Mouse (Mus musculus): Measurements from ENCODE around the gene Slc7a1. TPM values are rescaled to one million over a fixed set of nuclear protein-coding genes. Genes with fewer than 3 reads are reported as not detected.

Gene Slc7a1
- polyA plus RNA-seq, 2 experiments: 8.1 to 22.5 TPM

- Histone ChIP-seq H3K36me3 (ENCODE audit: control insufficient read depth, insufficient read depth, low read length) (no peaks in the 10 kb centered on the region), H3K4me2 (replicated peaks; ENCODE audit: low read depth, low read length, severe bottlenecking) (no peak overlapping the region), H3K4me3 (replicated peaks; ENCODE audit: low read length) (no peak overlapping the region), H3K27ac (replicated peaks; ENCODE audit: low read depth, low read length) (no peak overlapping the region), H3K9ac (ENCODE audit: low read depth, low read length, severe bottlenecking) (no peak overlapping the region), H3K27me3 (ENCODE audit: control insufficient read depth, insufficient read depth, low read length) (no peaks in the 10 kb centered on the region), H3K9me3 (ENCODE audit: control insufficient read depth, low read length) (no peaks in the 10 kb centered on the region), H3K4me1 (ENCODE audit: control insufficient read depth, insufficient read depth, low read length) (no peaks in the 10 kb centered on the region)
- ATAC-seq (ENCODE audit: low FRiP score, low read depth) (no peak), DNase-seq (ENCODE audit: low spot score) (no peak)
- TF ChIP-seq POLR2A (IDR thresholded peaks at IDR 0.05; ENCODE audit: borderline replicate concordance, extremely low read depth, insufficient read depth, insufficient read length): no peak
- 70% methylated on average over 10 of the region's 10 CpGs for WGBS
Measured at GRCm38 (mm10) chr5:148416461-148416860, 16.8 kb upstream of the Slc7a1 start.

GRCm38 (mm10) chr5:148414233-148414632, 14.5 kb upstream of the Slc7a1 start:
- H3K27ac ChIP-seq (replicated peaks; ENCODE audit: low read depth, low read length): no peak overlapping the region
- no peak for DNase-seq (ENCODE audit: low spot score)
- WGBS: 59% methylated on average over 7 of the region's 7 CpGs

GRCm38 (mm10) chr5:148412504-148412903, 12.8 kb upstream of the Slc7a1 start:
- Histone ChIP-seq H3K4me2 (replicated peaks; ENCODE audit: low read depth, low read length, severe bottlenecking) (no peak overlapping the region), H3K27me3 (ENCODE audit: control insufficient read depth, insufficient read depth, low read length) (no peaks in the 10 kb centered on the region), H3K9me3 (ENCODE audit: control insufficient read depth, low read length) (no peaks in the 10 kb centered on the region), H3K4me3 (replicated peaks; ENCODE audit: low read length) (no peak overlapping the region), H3K9ac (ENCODE audit: low read depth, low read length, severe bottlenecking) (no peak overlapping the region), H3K27ac (replicated peaks; ENCODE audit: low read depth, low read length) (no peak overlapping the region), H3K36me3 (ENCODE audit: control insufficient read depth, insufficient read depth, low read length) (no peaks in the 10 kb centered on the region), H3K4me1 (ENCODE audit: control insufficient read depth, insufficient read depth, low read length) (no peaks in the 10 kb centered on the region)
- no peak for DNase-seq (ENCODE audit: low spot score)
- WGBS: 96% methylated on average over 4 of the region's 4 CpGs
- no peak for ATAC-seq (ENCODE audit: low FRiP score, low read depth)
- TF ChIP-seq POLR2A (IDR thresholded peaks at IDR 0.05; ENCODE audit: borderline replicate concordance, extremely low read depth, insufficient read depth, insufficient read length): no peak

More at GRCm38 (mm10) chr5:148414233-148414632, 14.5 kb upstream of the Slc7a1 start:
- Histone ChIP-seq H3K27me3 (ENCODE audit: control insufficient read depth, insufficient read depth, low read length) (no peaks in the 10 kb centered on the region), H3K9me3 (ENCODE audit: control insufficient read depth, low read length) (no peaks in the 10 kb centered on the region), H3K36me3 (ENCODE audit: control insufficient read depth, insufficient read depth, low read length) (no peaks in the 10 kb centered on the region), H3K4me2 (replicated peaks; ENCODE audit: low read depth, low read length, severe bottlenecking) (no peak overlapping the region), H3K4me3 (replicated peaks; ENCODE audit: low read length) (no peak overlapping the region), H3K9ac (ENCODE audit: low read depth, low read length, severe bottlenecking) (no peak overlapping the region), H3K4me1 (ENCODE audit: control insufficient read depth, insufficient read depth, low read length) (no peaks in the 10 kb centered on the region)
- no peak for TF ChIP-seq POLR2A (IDR thresholded peaks at IDR 0.05; ENCODE audit: borderline replicate concordance, extremely low read depth, insufficient read depth, insufficient read length)
- no peak for ATAC-seq (ENCODE audit: low FRiP score, low read depth)

GRCm38 (mm10) chr5:148409465-148409864, 9.8 kb upstream of the Slc7a1 start:
- no peaks in the 10 kb centered on the region for H3K27me3 ChIP-seq (ENCODE audit: control insufficient read depth, insufficient read depth, low read length)
- no peak overlapping the region for H3K4me3 ChIP-seq (replicated peaks; ENCODE audit: low read length)
- no peak overlapping the region for H3K9ac ChIP-seq (ENCODE audit: low read depth, low read length, severe bottlenecking)
- no peaks in the 10 kb centered on the region for H3K4me1 ChIP-seq (ENCODE audit: control insufficient read depth, insufficient read depth, low read length)
- ATAC-seq (ENCODE audit: low FRiP score, low read depth) (no peak), DNase-seq (ENCODE audit: low spot score) (no peak)
- TF ChIP-seq POLR2A (IDR thresholded peaks at IDR 0.05; ENCODE audit: borderline replicate concordance, extremely low read depth, insufficient read depth, insufficient read length): no peak
- H3K27ac ChIP-seq (replicated peaks; ENCODE audit: low read depth, low read length): no peak overlapping the region
- H3K4me2 ChIP-seq (replicated peaks; ENCODE audit: low read depth, low read length, severe bottlenecking): no peak overlapping the region
- WGBS: 88% methylated on average over 8 of the region's 8 CpGs
- no peaks in the 10 kb centered on the region for H3K9me3 ChIP-seq (ENCODE audit: control insufficient read depth, low read length)
- H3K36me3 ChIP-seq (ENCODE audit: control insufficient read depth, insufficient read depth, low read length): no peaks in the 10 kb centered on the region

- no peaks in the 10 kb centered on the region for H3K36me3 ChIP-seq (ENCODE audit: control insufficient read depth, insufficient read depth, low read length)
- no peak overlapping the region for H3K9ac ChIP-seq (ENCODE audit: low read depth, low read length, severe bottlenecking)
- 92% methylated on average over 2 of the region's 2 CpGs for WGBS
- no peaks in the 10 kb centered on the region for H3K9me3 ChIP-seq (ENCODE audit: control insufficient read depth, low read length)
- no peak for DNase-seq (ENCODE audit: low spot score)
- no peak overlapping the region for H3K27ac ChIP-seq (replicated peaks; ENCODE audit: low read depth, low read length)
- no peak for ATAC-seq (ENCODE audit: low FRiP score, low read depth)
- H3K4me3 ChIP-seq (replicated peaks; ENCODE audit: low read length): no peak overlapping the region
- H3K27me3 ChIP-seq (ENCODE audit: control insufficient read depth, insufficient read depth, low read length): no peaks in the 10 kb centered on the region
- H3K4me2 ChIP-seq (replicated peaks; ENCODE audit: low read depth, low read length, severe bottlenecking): no peak overlapping the region
- TF ChIP-seq POLR2A (IDR thresholded peaks at IDR 0.05; ENCODE audit: borderline replicate concordance, extremely low read depth, insufficient read depth, insufficient read length): no peak
- H3K4me1 ChIP-seq (ENCODE audit: control insufficient read depth, insufficient read depth, low read length): no peaks in the 10 kb centered on the region
Measured at GRCm38 (mm10) chr5:148406913-148407312, 7.2 kb upstream of the Slc7a1 start.

GRCm38 (mm10) chr5:148404548-148404947, 4.8 kb upstream of the Slc7a1 start:
- Histone ChIP-seq H3K9ac (ENCODE audit: low read depth, low read length, severe bottlenecking) (no peak overlapping the region), H3K9me3 (ENCODE audit: control insufficient read depth, low read length) (no peaks in the 10 kb centered on the region), H3K4me3 (replicated peaks; ENCODE audit: low read length) (no peak overlapping the region), H3K27me3 (ENCODE audit: control insufficient read depth, insufficient read depth, low read length) (no peaks in the 10 kb centered on the region), H3K36me3 (ENCODE audit: control insufficient read depth, insufficient read depth, low read length) (no peaks in the 10 kb centered on the region), H3K4me2 (replicated peaks; ENCODE audit: low read depth, low read length, severe bottlenecking) (no peak overlapping the region), H3K4me1 (ENCODE audit: control insufficient read depth, insufficient read depth, low read length) (no peaks in the 10 kb centered on the region), H3K27ac (replicated peaks; ENCODE audit: low read depth, low read length) (no peak overlapping the region)
- ATAC-seq (ENCODE audit: low FRiP score, low read depth): no peak
- TF ChIP-seq POLR2A (IDR thresholded peaks at IDR 0.05; ENCODE audit: borderline replicate concordance, extremely low read depth, insufficient read depth, insufficient read length): no peak
- no peak for DNase-seq (ENCODE audit: low spot score)
- WGBS: 94% methylated on average over 7 of the region's 7 CpGs

Data from limb, embryonic 14.5 days (tissue).